Mouse (Mus musculus) spleen, adult 12 weeks (tissue): Measurements from ENCODE around the gene Gprc5b.

ENCODE experiments used
- DNase-seq: peaks from one replicate; pipeline ENCODE4 v3.0.0; 2022; ENCODE audit warnings: low spot score

Gene Gprc5b

GRCm38 (mm10) chr7:118948677-118949282, 46.2 kb downstream of the Gprc5b start:
- no peak for DNase-seq

GRCm38 (mm10) chr7:118947241-118947640, 47.8 kb downstream of the Gprc5b start:
- no peak for DNase-seq

GRCm38 (mm10) chr7:118944884-118945283, 50.1 kb downstream of the Gprc5b start:
- no peak for DNase-seq

- DNase-seq: no peak
Measured at GRCm38 (mm10) chr7:118943170-118943569, 51.8 kb downstream of the Gprc5b start.

GRCm38 (mm10) chr7:118942297-118942696, 52.7 kb downstream of the Gprc5b start:
- no peak for DNase-seq

GRCm38 (mm10) chr7:118937469-118938387, 57.3 kb downstream of the Gprc5b start:
- DNase-seq: no peak

- DNase-seq: no peak
Measured at GRCm38 (mm10) chr7:118936844-118937243, 58.2 kb downstream of the Gprc5b start.

GRCm38 (mm10) chr7:118935306-118935705, 59.7 kb downstream of the Gprc5b start:
- DNase-seq: no peak

- DNase-seq: no peak
Measured at GRCm38 (mm10) chr7:118931502-118932395, 63.3 kb downstream of the Gprc5b start.

- no peak for DNase-seq
Measured at GRCm38 (mm10) chr7:118929601-118930311, 65.3 kb downstream of the Gprc5b start.

GRCm38 (mm10) chr7:118928916-118929315, 66.1 kb downstream of the Gprc5b start:
- DNase-seq: no peak

- no peak for DNase-seq
Measured at GRCm38 (mm10) chr7:118928316-118928715, 66.7 kb downstream of the Gprc5b start.

- DNase-seq: no peak
Measured at GRCm38 (mm10) chr7:118927279-118927678, 67.7 kb downstream of the Gprc5b start.

- DNase-seq: no peak
Measured at GRCm38 (mm10) chr7:118926516-118927260, 68.3 kb downstream of the Gprc5b start.

- DNase-seq: no peak
Measured at GRCm38 (mm10) chr7:118925547-118925946, 69.5 kb downstream of the Gprc5b start.

GRCm38 (mm10) chr7:118922441-118923202, 72.4 kb downstream of the Gprc5b start:
- peak; percentile 15 for DNase-seq
